Mouse (Mus musculus) forebrain, embryonic 11.5 days (tissue): ENCODE measurements around the gene Cbwd1. TPM values are rescaled to one million over a fixed set of nuclear protein-coding genes. Genes with fewer than 3 reads are reported as not detected.

Experiments used
- ATAC-seq: fragments of 200-750 bp; cut with Nextera tagmentation; replicated peaks from 2 replicates; pipeline ENCODE4 v1.8.0; 2017; ENCODE audit warnings: moderate TSS enrichment; ENCODE audit not compliant: low FRiP score
- DNase-seq: peaks from one replicate; pipeline ENCODE4 v3.0.0-alpha.2; 2017; ENCODE audit warnings: low spot score
- H3K27ac ChIP-seq: fragments of 300-500 bp; sonication (generic); 2 replicates; pipeline ENCODE4 v1.5.1; 2014; ENCODE audit warnings: low read depth, low read length
- H3K27me3 ChIP-seq: fragments of 300-500 bp; sonication (generic); 2 replicates; pipeline ENCODE4 v1.6.1; 2014; ENCODE audit warnings: mild to moderate bottlenecking, low read length, mixed read lengths; ENCODE audit not compliant: control insufficient read depth, insufficient read depth
- H3K36me3 ChIP-seq: fragments of 300-500 bp; sonication (generic); 2 replicates; pipeline ENCODE4 v1.6.1; 2014; ENCODE audit warnings: mild to moderate bottlenecking, low read length, moderate library complexity, mixed read lengths; ENCODE audit not compliant: control insufficient read depth, insufficient read depth
- H3K4me1 ChIP-seq: fragments of 300-500 bp; sonication (generic); replicated peaks from 2 replicates; pipeline ENCODE4 v1.6.1; 2014; ENCODE audit warnings: low read length, mixed read lengths; ENCODE audit not compliant: control insufficient read depth, insufficient read depth
- H3K4me2 ChIP-seq: fragments of 300-500 bp; sonication (generic); 2 replicates; pipeline ENCODE4 v1.6.1; 2014; ENCODE audit warnings: low read depth, mild to moderate bottlenecking, low read length, moderate library complexity, mixed read lengths; ENCODE audit not compliant: severe bottlenecking
- H3K4me3 ChIP-seq: fragments of 300-500 bp; sonication (generic); 2 replicates; pipeline ENCODE4 v1.5.1; 2014; ENCODE audit warnings: low read depth, low read length
- H3K9ac ChIP-seq: fragments of 300-500 bp; sonication (generic); 2 replicates; pipeline ENCODE4 v1.6.1; 2014; ENCODE audit warnings: low read length
- H3K9me3 ChIP-seq: fragments of 300-500 bp; sonication (generic); 2 replicates; pipeline ENCODE4 v1.6.1; 2016; ENCODE audit warnings: low read length, mixed read lengths; ENCODE audit not compliant: control insufficient read depth
- WGBS: fragments of 180-500 bp; shearing (Covaris S2); extraction: QIAGEN DNeasy Blood & Tissue Kit; methylation state at CpG from one replicate; pipeline ENCODE4 v1.1.7; 2014; 5-methylcytosine and 5-hydroxymethylcytosine counted together
- polyA plus RNA-seq: library from polyadenylated mRNA; unstranded; fragments of >200 nt; fragmentation: Nextera tagmentation; extraction: Ambion mirVana; gene quantifications from 2 replicates; pipeline ENCODE4 v1.2.1, GENCODE M21; 2014

The Cbwd1 gene
- polyA plus RNA-seq, 1 experiment from 2014 or later: 22.2 TPM

- Histone ChIP-seq H3K4me2 (no peak overlapping the region), H3K4me3 (no peak overlapping the region), H3K4me1 (no peaks in the 10 kb centered on the region), H3K27ac (no peak overlapping the region), H3K9ac (no peak overlapping the region), H3K36me3 (no peaks in the 10 kb centered on the region), H3K27me3 (no peaks in the 10 kb centered on the region), H3K9me3 (no peaks in the 10 kb centered on the region)
- WGBS: 82% methylated on average over 7 of the region's 7 CpGs
- ATAC-seq (no peak), DNase-seq (no peak)
Measured at GRCm38 (mm10) chr19:24983857-24984498, 22.6 kb upstream of the Cbwd1 start.

GRCm38 (mm10) chr19:24983050-24983449, 21.6 kb upstream of the Cbwd1 start:
- Histone ChIP-seq H3K27ac (no peak overlapping the region), H3K9ac (no peak overlapping the region), H3K4me2 (no peak overlapping the region), H3K36me3 (no peaks in the 10 kb centered on the region), H3K4me3 (no peak overlapping the region), H3K4me1 (no peaks in the 10 kb centered on the region), H3K27me3 (no peaks in the 10 kb centered on the region), H3K9me3 (no peaks in the 10 kb centered on the region)
- ATAC-seq (no peak), DNase-seq (no peak)
- WGBS: 83% methylated on average over 4 of the region's 4 CpGs

GRCm38 (mm10) chr19:24981294-24981693, 19.9 kb upstream of the Cbwd1 start:
- H3K4me3 ChIP-seq: no peak overlapping the region
- whole genome bisulfite sequencing: 81% methylated on average over 8 of the region's 8 CpGs
- H3K27me3 ChIP-seq: no peaks in the 10 kb centered on the region
- no peaks in the 10 kb centered on the region for H3K36me3 ChIP-seq
- no peak for DNase-seq
- no peak overlapping the region for H3K27ac ChIP-seq
- H3K4me2 ChIP-seq: no peak overlapping the region
- ATAC-seq: no peak
- H3K4me1 ChIP-seq: no peaks in the 10 kb centered on the region
- H3K9ac ChIP-seq: no peak overlapping the region
- H3K9me3 ChIP-seq: no peaks in the 10 kb centered on the region

- no peaks in the 10 kb centered on the region for H3K4me1 ChIP-seq
- DNase-seq: no peak
- H3K9ac ChIP-seq: no peak overlapping the region
- no peak for ATAC-seq
- H3K36me3 ChIP-seq: no peaks in the 10 kb centered on the region
- H3K4me2 ChIP-seq: no peak overlapping the region
- H3K27me3 ChIP-seq: no peaks in the 10 kb centered on the region
- no peak overlapping the region for H3K4me3 ChIP-seq
- 91% methylated on average over 10 of the region's 10 CpGs for WGBS
- no peaks in the 10 kb centered on the region for H3K9me3 ChIP-seq
- no peak overlapping the region for H3K27ac ChIP-seq
Measured at GRCm38 (mm10) chr19:24978852-24979842, 17.7 kb upstream of the Cbwd1 start.

GRCm38 (mm10) chr19:24977991-24978390, 16.6 kb upstream of the Cbwd1 start:
- no peak overlapping the region for H3K9ac ChIP-seq
- no peaks in the 10 kb centered on the region for H3K36me3 ChIP-seq
- H3K4me1 ChIP-seq: no peaks in the 10 kb centered on the region
- H3K4me2 ChIP-seq: no peak overlapping the region
- no peaks in the 10 kb centered on the region for H3K9me3 ChIP-seq
- ATAC-seq (no peak), DNase-seq (no peak)
- no peak overlapping the region for H3K27ac ChIP-seq
- WGBS: 83% methylated on average over 11 of the region's 11 CpGs
- no peaks in the 10 kb centered on the region for H3K27me3 ChIP-seq
- no peak overlapping the region for H3K4me3 ChIP-seq

GRCm38 (mm10) chr19:24972701-24973390, 11.4 kb upstream of the Cbwd1 start:
- H3K36me3 ChIP-seq: no peaks in the 10 kb centered on the region
- no peaks in the 10 kb centered on the region for H3K9me3 ChIP-seq
- WGBS: 87% methylated on average over 3 of the region's 3 CpGs
- H3K4me1 ChIP-seq: no peaks in the 10 kb centered on the region
- DNase-seq: no peak
- ATAC-seq: no peak
- H3K4me3 ChIP-seq: no peak overlapping the region
- no peak overlapping the region for H3K9ac ChIP-seq
- no peaks in the 10 kb centered on the region for H3K27me3 ChIP-seq
- H3K27ac ChIP-seq: no peak overlapping the region
- H3K4me2 ChIP-seq: no peak overlapping the region

- Histone ChIP-seq H3K27ac (no peak overlapping the region), H3K4me1 (no peaks in the 10 kb centered on the region), H3K4me3 (no peak overlapping the region), H3K36me3 (no peaks in the 10 kb centered on the region), H3K27me3 (no peaks in the 10 kb centered on the region), H3K4me2 (no peak overlapping the region), H3K9ac (no peak overlapping the region), H3K9me3 (no peaks in the 10 kb centered on the region)
- WGBS: 84% methylated on average over 7 of the region's 7 CpGs
- ATAC-seq: no peak
- no peak for DNase-seq
Measured at GRCm38 (mm10) chr19:24971307-24971706, 9.9 kb upstream of the Cbwd1 start.

- Histone ChIP-seq H3K36me3 (no peaks in the 10 kb centered on the region), H3K4me2 (no peak overlapping the region), H3K9me3 (no peaks in the 10 kb centered on the region), H3K4me1 (no peaks in the 10 kb centered on the region), H3K9ac (no peak overlapping the region), H3K27ac (no peak overlapping the region), H3K27me3 (no peaks in the 10 kb centered on the region), H3K4me3 (no peak overlapping the region)
- 85% methylated on average over 2 of the region's 2 CpGs for WGBS
- DNase-seq (no peak), ATAC-seq (no peak)
Measured at GRCm38 (mm10) chr19:24966941-24967340, 5.5 kb upstream of the Cbwd1 start.
